Mouse (Mus musculus): Measurements from ENCODE around the gene Arid1b. TPM values are rescaled to one million over a fixed set of nuclear protein-coding genes. Genes with fewer than 3 reads are reported as not detected.
A peak's percentile ranks its signal among the peaks of the same experiment; 100 is the strongest.

Arid1b gene
- polyA plus RNA-seq, 1 experiment from 2014 or later, result 5.0 TPM

DNA sequence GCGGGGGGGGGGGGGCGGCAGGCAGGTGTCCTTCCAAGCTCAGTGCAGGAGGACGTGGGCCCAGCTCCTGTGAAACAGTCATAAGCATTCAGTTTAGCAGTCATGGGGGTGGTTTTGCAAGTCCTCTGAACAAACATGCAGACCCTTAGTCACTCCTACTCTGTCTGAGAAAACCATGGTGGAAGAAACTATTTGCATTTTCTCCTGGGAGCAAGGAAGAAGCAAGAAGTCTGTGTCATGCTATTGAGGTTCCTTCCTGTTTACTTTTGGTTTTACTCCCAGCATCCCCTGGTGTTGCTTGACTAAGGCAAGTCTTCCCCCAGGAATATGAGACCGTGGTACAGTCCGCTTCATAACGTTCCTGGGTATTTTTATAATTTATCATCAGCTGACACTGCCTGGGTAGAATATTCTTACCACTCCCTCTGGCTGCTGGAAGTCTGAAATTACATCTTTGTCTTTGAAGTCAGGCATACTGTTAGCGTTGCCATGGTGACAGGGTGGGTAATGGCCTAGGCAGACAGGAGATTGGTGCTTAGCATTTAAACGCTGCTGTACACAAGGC, 144.6 kb downstream of the Arid1b start:
- Histone ChIP-seq H3K9ac (no peak overlapping the region), H3K27me3 (no peaks in the 10 kb centered on the region), H3K36me3 (no peaks in the 10 kb centered on the region), H3K4me1 (replicated peaks) (peaks cover 23% of the 10 kb centered on the region), H3K4me3 (no peak overlapping the region), H3K4me2 (peak overlapping the region; percentile 9; the same call in 1 of the 2 replicates), H3K27ac (peak overlapping the region; percentile 35), H3K9me3 (replicated peaks) (no peaks in the 10 kb centered on the region)
- no peak; the same call in 1 of the 2 replicates for ATAC-seq (replicated peaks; ENCODE audit: insufficient number of reproducible peaks, insufficient read depth, low FRiP score, low read depth)
- WGBS, result 28% methylated on average over 8 of the region's 8 CpGs

DNA sequence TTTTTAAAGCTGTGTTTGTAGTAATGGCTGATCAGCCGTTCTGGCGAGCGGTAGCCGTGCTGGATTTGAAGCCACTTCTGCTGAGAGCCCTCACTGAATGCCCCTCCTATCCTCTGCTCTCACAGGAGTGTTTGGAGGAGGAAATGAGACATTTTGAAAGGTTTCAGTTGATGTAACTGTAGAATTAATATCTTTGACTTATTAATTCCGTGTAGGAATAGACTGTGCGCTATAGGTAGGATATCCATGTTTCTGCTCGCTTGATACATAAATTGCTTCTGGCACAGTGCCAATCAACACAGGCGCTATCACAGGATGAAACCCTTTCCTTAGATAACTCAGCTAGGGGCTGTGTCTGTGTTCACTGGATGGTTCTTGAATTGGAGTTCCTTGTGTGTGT, 145.4 kb downstream of the Arid1b start:
- H3K4me1 ChIP-seq (replicated peaks), result peaks cover 23% of the 10 kb centered on the region
- H3K27ac ChIP-seq, result no peak overlapping the region
- no peaks in the 10 kb centered on the region for H3K9me3 ChIP-seq (replicated peaks)
- H3K4me2 ChIP-seq, result no peak overlapping the region
- H3K27me3 ChIP-seq, result no peaks in the 10 kb centered on the region
- no peaks in the 10 kb centered on the region for H3K36me3 ChIP-seq
- no peak overlapping the region for H3K4me3 ChIP-seq
- H3K9ac ChIP-seq, result no peak overlapping the region
- WGBS, result 51% methylated on average over 8 of the region's 8 CpGs
- ATAC-seq (replicated peaks; ENCODE audit: insufficient number of reproducible peaks, insufficient read depth, low FRiP score, low read depth), result no peak

DNA sequence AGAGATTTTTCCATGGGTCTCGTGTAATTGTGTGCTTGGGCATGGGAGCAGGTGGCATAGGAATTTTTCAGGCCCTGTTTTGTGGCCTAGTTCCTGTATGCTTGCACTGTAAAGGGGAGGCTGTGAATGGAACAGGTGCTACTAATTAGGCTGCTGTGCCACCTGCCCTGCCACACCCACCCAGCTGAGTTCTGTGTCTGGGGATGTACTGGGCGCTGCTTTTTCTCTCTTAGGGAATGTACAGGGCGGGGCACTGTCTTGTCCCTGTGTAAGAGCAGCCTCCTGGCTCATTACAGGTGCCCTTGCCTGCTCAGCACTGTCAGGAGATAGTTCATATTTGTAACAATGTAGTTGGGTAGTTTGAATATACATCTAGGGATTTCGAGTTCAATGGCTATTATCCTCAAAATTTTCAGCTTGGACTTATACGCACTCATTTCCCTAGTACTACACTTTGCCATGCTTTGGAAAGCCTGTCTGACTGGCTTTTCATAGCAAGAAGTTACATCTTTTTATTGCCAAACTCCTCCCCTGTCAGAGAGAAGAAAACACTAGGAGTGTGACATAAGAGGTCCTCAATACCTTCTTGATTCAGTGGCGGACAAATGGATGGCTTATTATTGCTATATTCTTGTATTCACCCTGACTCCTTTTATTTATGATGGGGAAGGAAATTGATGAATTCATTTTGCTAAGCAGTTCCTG, 149.8 kb downstream of the Arid1b start:
- H3K4me3 ChIP-seq, result no peak overlapping the region
- H3K4me1 ChIP-seq (replicated peaks), result peaks cover 11% of the 10 kb centered on the region
- H3K4me2 ChIP-seq, result no peak overlapping the region
- 84% methylated on average over 6 of the region's 6 CpGs for WGBS
- no peak for ATAC-seq (replicated peaks; ENCODE audit: insufficient number of reproducible peaks, insufficient read depth, low FRiP score, low read depth)
- no peak overlapping the region for H3K9ac ChIP-seq
- H3K36me3 ChIP-seq, result no peaks in the 10 kb centered on the region
- no peaks in the 10 kb centered on the region for H3K9me3 ChIP-seq (replicated peaks)
- H3K27ac ChIP-seq, result no peak overlapping the region
- H3K27me3 ChIP-seq, result no peaks in the 10 kb centered on the region

DNA sequence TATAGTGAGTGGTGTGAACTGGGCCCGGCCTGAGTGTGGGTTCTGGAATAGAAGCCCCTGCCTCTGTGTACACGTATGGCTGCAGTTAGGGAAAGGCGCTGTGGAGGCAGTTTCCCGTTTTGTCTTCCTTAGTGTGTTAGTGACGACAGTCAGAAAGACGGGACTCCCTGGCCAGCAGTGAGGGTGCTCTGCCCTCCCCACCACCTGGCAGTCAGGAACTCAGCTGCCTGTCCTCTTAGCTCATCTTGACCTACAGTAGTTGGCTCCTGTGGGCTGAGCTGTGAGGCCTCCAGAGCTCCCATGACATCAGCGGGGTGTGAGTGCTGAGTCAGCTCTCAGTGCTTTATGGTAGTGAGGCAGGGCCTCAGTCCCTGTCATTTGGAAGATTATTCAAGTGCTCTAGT, 156.5 kb downstream of the Arid1b start:
- H3K36me3 ChIP-seq, result no peaks in the 10 kb centered on the region
- no peaks in the 10 kb centered on the region for H3K9me3 ChIP-seq (replicated peaks)
- H3K4me3 ChIP-seq, result no peak overlapping the region
- ATAC-seq (replicated peaks; ENCODE audit: insufficient number of reproducible peaks, insufficient read depth, low FRiP score, low read depth), result peak; percentile 73; the same call in 1 of the 2 replicates
- H3K27me3 ChIP-seq, result no peaks in the 10 kb centered on the region
- H3K9ac ChIP-seq, result no peak overlapping the region
- peaks cover 8% of the 10 kb centered on the region for H3K4me1 ChIP-seq (replicated peaks)
- 34% methylated on average over 7 of the region's 7 CpGs for WGBS
- H3K27ac ChIP-seq, result peak overlapping the region; percentile 16; the same call in 1 of the 2 replicates
- no peak overlapping the region for H3K4me2 ChIP-seq

DNA sequence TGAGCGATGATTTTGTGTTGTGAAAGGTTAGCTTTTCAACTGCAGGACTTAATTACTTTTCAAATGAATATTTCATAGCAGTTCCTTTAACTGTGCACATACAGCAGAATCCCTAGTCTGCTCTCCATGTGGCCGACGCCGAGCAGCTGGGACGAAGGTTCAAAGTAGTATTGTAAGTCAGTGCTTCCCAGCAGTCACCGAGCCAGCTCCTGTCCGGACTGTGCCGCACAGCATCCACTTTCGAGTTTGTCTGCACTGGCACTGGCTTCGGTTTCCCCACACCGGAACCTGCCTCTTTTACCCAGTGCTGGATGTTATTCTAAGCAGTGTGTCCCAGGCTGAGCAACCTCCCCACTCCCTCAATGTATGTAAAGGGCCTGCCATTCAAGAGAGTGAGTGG, 157.7 kb downstream of the Arid1b start:
- Histone ChIP-seq H3K27ac (no peak overlapping the region), H3K9me3 (replicated peaks) (no peaks in the 10 kb centered on the region), H3K27me3 (no peaks in the 10 kb centered on the region), H3K4me2 (no peak overlapping the region), H3K36me3 (no peaks in the 10 kb centered on the region), H3K4me3 (no peak overlapping the region), H3K4me1 (replicated peaks) (peaks cover 8% of the 10 kb centered on the region), H3K9ac (no peak overlapping the region)
- ATAC-seq (replicated peaks; ENCODE audit: insufficient number of reproducible peaks, insufficient read depth, low FRiP score, low read depth), result no peak
- WGBS, result 83% methylated on average over 11 of the region's 11 CpGs

DNA sequence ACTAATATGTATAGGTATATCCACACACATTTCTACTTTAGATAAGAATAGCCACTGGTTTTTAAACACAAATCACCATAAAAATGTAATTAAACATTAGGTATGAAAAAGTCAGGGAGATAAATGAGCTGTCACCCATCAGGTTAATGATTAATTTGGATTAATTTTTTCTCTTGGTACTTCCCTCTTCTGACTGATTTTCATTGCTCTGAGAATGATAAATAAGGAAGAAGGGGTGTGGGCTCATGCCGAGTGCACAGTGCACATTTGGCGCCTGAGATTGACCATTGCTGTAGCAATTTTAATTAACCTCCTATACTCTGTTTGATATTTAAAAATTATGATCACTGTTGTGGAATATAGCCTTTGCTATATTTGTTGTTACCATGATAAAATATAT, 159.3 kb downstream of the Arid1b start:
- Histone ChIP-seq H3K4me2 (no peak overlapping the region), H3K27ac (no peak overlapping the region), H3K4me3 (no peak overlapping the region), H3K9me3 (replicated peaks) (no peaks in the 10 kb centered on the region), H3K36me3 (no peaks in the 10 kb centered on the region), H3K9ac (no peak overlapping the region), H3K27me3 (no peaks in the 10 kb centered on the region), H3K4me1 (replicated peaks) (peaks cover 8% of the 10 kb centered on the region)
- 79% methylated on average over 2 of the region's 2 CpGs for WGBS
- no peak for ATAC-seq (replicated peaks; ENCODE audit: insufficient number of reproducible peaks, insufficient read depth, low FRiP score, low read depth)

- H3K4me1 ChIP-seq (replicated peaks), result peaks cover 8% of the 10 kb centered on the region
- no peaks in the 10 kb centered on the region for H3K27me3 ChIP-seq
- ATAC-seq (replicated peaks; ENCODE audit: insufficient number of reproducible peaks, insufficient read depth, low FRiP score, low read depth), result no peak
- H3K27ac ChIP-seq, result no peak overlapping the region
- H3K9ac ChIP-seq, result no peak overlapping the region
- 61% methylated on average over 6 of the region's 6 CpGs for WGBS
- H3K4me2 ChIP-seq, result no peak overlapping the region
- no peaks in the 10 kb centered on the region for H3K9me3 ChIP-seq (replicated peaks)
- H3K36me3 ChIP-seq, result no peaks in the 10 kb centered on the region
- H3K4me3 ChIP-seq, result no peak overlapping the region
Measured at GRCm38 (mm10) chr17:5154322-5154721, 160.2 kb downstream of the Arid1b start.

GRCm38 (mm10) chr17:5157609-5158008, 163.5 kb downstream of the Arid1b start:
- 83% methylated on average over 7 of the region's 7 CpGs for WGBS
- Histone ChIP-seq H3K36me3 (no peaks in the 10 kb centered on the region), H3K4me1 (replicated peaks) (peaks cover 4% of the 10 kb centered on the region), H3K27me3 (no peaks in the 10 kb centered on the region), H3K4me2 (no peak overlapping the region), H3K9ac (no peak overlapping the region), H3K4me3 (no peak overlapping the region), H3K9me3 (replicated peaks) (no peaks in the 10 kb centered on the region), H3K27ac (no peak overlapping the region)
- ATAC-seq (replicated peaks; ENCODE audit: insufficient number of reproducible peaks, insufficient read depth, low FRiP score, low read depth), result no peak

- 55% methylated on average over 2 of the region's 2 CpGs for WGBS
Measured at GRCm38 (mm10) chr17:5162525-5162924, 168.4 kb downstream of the Arid1b start.

GRCm38 (mm10) chr17:5163251-5163826, 169.2 kb downstream of the Arid1b start:
- H3K36me3 ChIP-seq, result no peaks in the 10 kb centered on the region
- H3K27me3 ChIP-seq, result no peaks in the 10 kb centered on the region
- H3K4me2 ChIP-seq, result no peak overlapping the region
- no peak overlapping the region for H3K27ac ChIP-seq
- WGBS, result 86% methylated on average over 7 of the region's 7 CpGs
- ATAC-seq (replicated peaks; ENCODE audit: insufficient number of reproducible peaks, insufficient read depth, low FRiP score, low read depth), result no peak
- H3K4me1 ChIP-seq (replicated peaks), result peaks cover 23% of the 10 kb centered on the region
- no peak overlapping the region for H3K9ac ChIP-seq
- H3K4me3 ChIP-seq, result no peak overlapping the region
- H3K9me3 ChIP-seq (replicated peaks), result no peaks in the 10 kb centered on the region

More at GRCm38 (mm10) chr17:5162525-5162924, 168.4 kb downstream of the Arid1b start:
- peaks cover 21% of the 10 kb centered on the region for H3K4me1 ChIP-seq (replicated peaks)
- H3K4me3 ChIP-seq, result no peak overlapping the region
- no peak overlapping the region for H3K4me2 ChIP-seq
- no peak overlapping the region for H3K9ac ChIP-seq
- no peaks in the 10 kb centered on the region for H3K27me3 ChIP-seq
- no peaks in the 10 kb centered on the region for H3K9me3 ChIP-seq (replicated peaks)
- H3K27ac ChIP-seq, result no peak overlapping the region
- H3K36me3 ChIP-seq, result no peaks in the 10 kb centered on the region
- no peak for ATAC-seq (replicated peaks; ENCODE audit: insufficient number of reproducible peaks, insufficient read depth, low FRiP score, low read depth)

- no peak overlapping the region for H3K9ac ChIP-seq
- 84% methylated on average over 4 of the region's 4 CpGs for WGBS
- H3K27ac ChIP-seq, result no peak overlapping the region
- no peak overlapping the region for H3K4me3 ChIP-seq
- H3K27me3 ChIP-seq, result no peaks in the 10 kb centered on the region
- H3K9me3 ChIP-seq (replicated peaks), result no peaks in the 10 kb centered on the region
- peaks cover 36% of the 10 kb centered on the region for H3K4me1 ChIP-seq (replicated peaks)
- no peaks in the 10 kb centered on the region for H3K36me3 ChIP-seq
- H3K4me2 ChIP-seq, result no peak overlapping the region
- no peak for ATAC-seq (replicated peaks; ENCODE audit: insufficient number of reproducible peaks, insufficient read depth, low FRiP score, low read depth)
Measured at GRCm38 (mm10) chr17:5164794-5165193, 170.7 kb downstream of the Arid1b start.

Measured in heart, embryonic 15.5 days (tissue).